Mouse (Mus musculus) heart, embryonic 13.5 days (tissue): ENCODE results near the gene Atp6v1c2. TPM values are rescaled to one million over a fixed set of nuclear protein-coding genes. Genes with fewer than 3 reads are reported as not detected.

Experiments
- ATAC-seq: fragments of 200-750 bp; cut with Nextera tagmentation; 2 replicates; pipeline ENCODE4 v1.8.0; 2017; ENCODE audit warnings: moderate TSS enrichment; ENCODE audit not compliant: insufficient number of reproducible peaks, low FRiP score, low TSS enrichment; ENCODE audit errors: extremely low read depth
- H3K27ac ChIP-seq: fragments of 300-500 bp; sonication (generic); replicated peaks from 2 replicates; pipeline ENCODE4 v1.5.1; 2015; ENCODE audit warnings: moderate library complexity, mild to moderate bottlenecking, inconsistent platforms
- H3K27me3 ChIP-seq: fragments of 300-500 bp; sonication (generic); replicated peaks from 2 replicates; pipeline ENCODE4 v1.6.1; 2015; ENCODE audit warnings: mild to moderate bottlenecking, inconsistent platforms
- H3K36me3 ChIP-seq: fragments of 300-500 bp; sonication (generic); 2 replicates; pipeline ENCODE4 v1.6.1; 2015; ENCODE audit warnings: mild to moderate bottlenecking, inconsistent platforms
- H3K4me1 ChIP-seq: fragments of 300-500 bp; sonication (generic); 2 replicates; pipeline ENCODE4 v1.6.1; 2015; ENCODE audit warnings: inconsistent platforms
- H3K4me2 ChIP-seq: fragments of 300-500 bp; sonication (generic); 2 replicates; pipeline ENCODE4 v1.6.1; 2015; ENCODE audit warnings: inconsistent platforms, mild to moderate bottlenecking, moderate library complexity
- H3K4me3 ChIP-seq: fragments of 300-500 bp; sonication (generic); 2 replicates; pipeline ENCODE4 v1.5.1; 2015; ENCODE audit warnings: moderate library complexity, mild to moderate bottlenecking, inconsistent platforms
- H3K9ac ChIP-seq: fragments of 300-500 bp; sonication (generic); 2 replicates; pipeline ENCODE4 v1.6.1; 2015; ENCODE audit warnings: inconsistent platforms, mild to moderate bottlenecking, moderate library complexity
- H3K9me3 ChIP-seq: fragments of 300-500 bp; sonication (generic); 2 replicates; pipeline ENCODE4 v1.6.1; 2016; ENCODE audit warnings: inconsistent platforms
- WGBS: fragments of 180-500 bp; shearing (Covaris S2); methylation state at CpG from one replicate; pipeline ENCODE4 v1.1.7; 2015; ENCODE audit warnings: mixed read lengths; 5-methylcytosine and 5-hydroxymethylcytosine counted together
- polyA plus RNA-seq: library from polyadenylated mRNA; unstranded; fragments of >200 nt; fragmentation: Nextera tagmentation; extraction: Ambion mirVana; gene quantifications from 2 replicates; pipeline ENCODE4 v1.2.1, GENCODE M21; 2015

Gene Atp6v1c2
- polyA plus RNA-seq, 1 experiment from 2014 or later: 0.21 TPM

DNA sequence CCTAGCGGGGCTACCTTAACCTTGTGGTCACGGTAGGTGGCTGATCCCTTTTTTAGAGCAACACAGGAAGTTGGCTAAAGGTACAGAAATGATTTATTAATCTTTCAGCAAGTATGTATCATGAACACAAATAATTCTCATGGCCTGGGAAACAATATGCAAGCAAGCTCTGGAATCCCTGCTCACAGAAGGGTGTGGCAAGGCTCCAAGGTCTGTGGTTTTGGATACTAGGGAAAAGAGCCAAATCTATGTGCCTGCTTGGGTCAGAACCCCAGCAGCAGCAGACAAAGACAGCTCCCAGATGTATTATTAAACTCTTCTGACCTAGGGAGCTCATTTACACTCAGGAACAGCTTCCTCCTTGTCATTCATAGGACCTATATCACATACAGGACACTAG lies 40.1 kb downstream of the Atp6v1c2 start:
- H3K4me1 ChIP-seq: peaks cover 17% of the 10 kb centered on the region
- no peak overlapping the region for H3K4me2 ChIP-seq
- H3K9me3 ChIP-seq: no peaks in the 10 kb centered on the region
- H3K9ac ChIP-seq: no peak overlapping the region
- no peak for ATAC-seq
- no peak overlapping the region for H3K4me3 ChIP-seq
- H3K36me3 ChIP-seq: peaks cover 30% of the 10 kb centered on the region
- H3K27ac ChIP-seq: no peak overlapping the region
- H3K27me3 ChIP-seq: no peaks in the 10 kb centered on the region
- 67% methylated on average over 2 of the region's 2 CpGs for WGBS

DNA sequence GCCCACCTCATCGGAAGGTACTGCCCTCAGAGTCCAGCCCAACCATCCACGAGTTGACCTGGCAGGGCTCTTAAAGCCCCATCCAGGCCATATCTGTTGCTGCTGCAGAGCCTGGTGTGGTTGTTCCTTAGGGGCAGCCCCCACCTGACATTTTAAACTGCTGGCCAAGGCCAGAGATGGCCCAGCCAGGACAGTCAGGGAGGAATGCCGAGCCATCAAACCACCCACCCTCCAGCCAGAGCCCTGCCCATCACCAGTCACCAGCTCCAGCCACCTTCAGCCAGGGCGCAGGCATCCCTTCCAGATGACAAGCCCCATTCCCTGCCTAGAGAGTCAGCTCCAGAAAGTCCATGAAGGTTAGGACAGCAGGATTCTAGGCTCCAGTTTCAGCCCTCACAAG lies 40.7 kb downstream of the Atp6v1c2 start:
- 48% methylated on average over 4 of the region's 4 CpGs for WGBS
- Histone ChIP-seq H3K9me3 (no peaks in the 10 kb centered on the region), H3K9ac (no peak overlapping the region), H3K36me3 (peaks cover 35% of the 10 kb centered on the region), H3K4me2 (no peak overlapping the region), H3K4me1 (peaks cover 17% of the 10 kb centered on the region), H3K27ac (no peak overlapping the region), H3K4me3 (no peak overlapping the region), H3K27me3 (no peaks in the 10 kb centered on the region)
- ATAC-seq: no peak

DNA sequence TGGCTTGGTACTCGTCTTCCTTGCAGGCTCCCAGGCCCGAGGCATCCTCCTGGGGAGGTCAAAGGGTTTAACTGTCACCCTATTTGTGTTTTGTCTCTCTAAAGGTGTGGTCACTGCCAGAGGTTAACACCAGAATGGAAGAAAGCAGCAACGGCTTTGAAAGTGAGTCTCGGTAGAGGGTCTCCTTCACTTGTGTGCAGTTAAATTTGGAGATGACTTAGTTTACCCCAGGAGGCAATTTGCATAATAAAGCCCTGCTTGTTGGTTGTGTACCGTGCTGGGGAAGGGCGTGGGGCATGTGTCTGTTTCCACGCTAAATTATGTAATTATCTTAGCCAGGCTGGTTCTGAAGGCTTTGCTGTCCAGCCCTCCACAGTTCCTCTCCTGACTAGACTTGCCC lies 55.3 kb downstream of the Atp6v1c2 start:
- no peak overlapping the region for H3K27ac ChIP-seq
- no peak overlapping the region for H3K4me2 ChIP-seq
- H3K27me3 ChIP-seq: no peaks in the 10 kb centered on the region
- peaks cover 15% of the 10 kb centered on the region for H3K4me1 ChIP-seq
- no peaks in the 10 kb centered on the region for H3K9me3 ChIP-seq
- H3K4me3 ChIP-seq: no peak overlapping the region
- 80% methylated on average over 7 of the region's 7 CpGs for WGBS
- ATAC-seq: no peak
- no peak overlapping the region for H3K9ac ChIP-seq
- H3K36me3 ChIP-seq: peaks cover 96% of the 10 kb centered on the region

DNA sequence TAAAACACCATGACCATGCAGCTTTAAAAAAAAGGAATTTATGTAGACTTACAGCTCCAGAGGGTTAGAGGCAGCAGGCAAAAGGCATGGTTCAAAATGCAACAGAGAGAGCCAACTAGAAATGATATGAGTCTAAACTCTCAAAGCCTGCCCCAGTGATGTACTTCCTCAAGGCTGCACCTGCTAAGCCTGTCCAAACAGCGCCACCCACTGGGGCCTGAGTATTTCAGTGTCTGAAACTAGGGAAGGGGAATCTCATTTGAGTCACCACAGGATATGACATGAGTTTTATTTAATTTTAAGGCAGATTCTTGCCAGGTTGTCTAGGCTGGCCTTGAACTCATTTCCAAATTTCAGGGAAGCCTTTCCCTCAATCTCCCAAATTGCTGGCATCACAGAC lies 57.9 kb downstream of the Atp6v1c2 start:
- 75% methylated on average over 1 of the region's 1 CpGs for WGBS
- no peak for ATAC-seq
- H3K36me3 ChIP-seq: peaks cover 79% of the 10 kb centered on the region
- no peaks in the 10 kb centered on the region for H3K9me3 ChIP-seq
- H3K27ac ChIP-seq: no peak overlapping the region
- no peak overlapping the region for H3K4me2 ChIP-seq
- H3K4me3 ChIP-seq: no peak overlapping the region
- no peaks in the 10 kb centered on the region for H3K27me3 ChIP-seq
- H3K4me1 ChIP-seq: peaks cover 33% of the 10 kb centered on the region
- H3K9ac ChIP-seq: no peak overlapping the region

DNA sequence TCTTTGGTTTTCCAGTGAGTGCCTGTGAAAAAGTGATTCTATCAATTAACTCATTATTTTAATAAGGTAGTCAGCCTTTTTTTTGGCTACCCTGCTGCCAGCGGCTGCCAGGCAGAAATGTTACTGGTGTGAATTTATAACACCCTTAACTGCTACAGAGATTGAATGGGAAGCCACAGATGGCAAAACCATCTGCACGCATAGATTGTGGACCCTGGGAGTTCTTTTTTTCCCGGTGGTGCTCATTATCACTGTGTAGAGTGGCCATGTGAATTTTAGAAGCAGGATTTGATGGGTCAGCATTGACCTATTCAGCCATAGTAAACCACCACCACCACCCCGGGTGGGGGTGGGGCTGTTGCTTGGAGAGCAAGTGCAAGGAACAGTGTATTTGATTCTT lies 61.8 kb downstream of the Atp6v1c2 start:
- H3K9me3 ChIP-seq: no peaks in the 10 kb centered on the region
- peak overlapping the region; percentile 96 for H3K9ac ChIP-seq
- WGBS: 15% methylated on average over 4 of the region's 4 CpGs
- peaks cover 33% of the 10 kb centered on the region for H3K4me1 ChIP-seq
- H3K4me3 ChIP-seq: peak overlapping the region; percentile 86
- H3K27me3 ChIP-seq: no peaks in the 10 kb centered on the region
- H3K36me3 ChIP-seq: peaks cover 41% of the 10 kb centered on the region
- H3K27ac ChIP-seq: peak overlapping the region; percentile 76; the same call in 1 of the 2 replicates
- H3K4me2 ChIP-seq: peak overlapping the region; percentile 80
- no peak for ATAC-seq

DNA sequence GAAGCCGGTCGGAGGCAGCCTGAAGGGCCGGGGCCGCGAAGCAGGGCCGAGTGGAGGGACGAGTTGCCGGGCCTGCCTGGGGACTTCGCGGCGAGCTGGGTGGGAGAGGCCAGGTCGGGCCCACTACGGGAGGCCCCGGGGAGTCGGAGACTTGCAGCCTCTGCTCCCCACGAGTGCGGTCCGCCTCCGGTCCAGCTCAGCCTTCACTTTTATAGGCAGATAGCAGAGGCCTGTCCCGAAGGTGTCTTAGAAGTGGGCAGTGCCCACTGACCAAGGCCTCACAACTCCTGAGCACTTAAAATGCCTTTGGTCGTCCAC lies 62.5 kb downstream of the Atp6v1c2 start:
- peaks cover 31% of the 10 kb centered on the region for H3K4me1 ChIP-seq
- H3K9ac ChIP-seq: peak overlapping the region; percentile 96
- 1% methylated on average over 21 of the region's 21 CpGs for WGBS
- H3K27ac ChIP-seq: peak overlapping the region; percentile 76
- H3K4me3 ChIP-seq: peak overlapping the region; percentile 86
- peak overlapping the region; percentile 80 for H3K4me2 ChIP-seq
- ATAC-seq: peak; percentile 47
- H3K36me3 ChIP-seq: peaks cover 34% of the 10 kb centered on the region
- no peaks in the 10 kb centered on the region for H3K9me3 ChIP-seq
- H3K27me3 ChIP-seq: no peaks in the 10 kb centered on the region

DNA sequence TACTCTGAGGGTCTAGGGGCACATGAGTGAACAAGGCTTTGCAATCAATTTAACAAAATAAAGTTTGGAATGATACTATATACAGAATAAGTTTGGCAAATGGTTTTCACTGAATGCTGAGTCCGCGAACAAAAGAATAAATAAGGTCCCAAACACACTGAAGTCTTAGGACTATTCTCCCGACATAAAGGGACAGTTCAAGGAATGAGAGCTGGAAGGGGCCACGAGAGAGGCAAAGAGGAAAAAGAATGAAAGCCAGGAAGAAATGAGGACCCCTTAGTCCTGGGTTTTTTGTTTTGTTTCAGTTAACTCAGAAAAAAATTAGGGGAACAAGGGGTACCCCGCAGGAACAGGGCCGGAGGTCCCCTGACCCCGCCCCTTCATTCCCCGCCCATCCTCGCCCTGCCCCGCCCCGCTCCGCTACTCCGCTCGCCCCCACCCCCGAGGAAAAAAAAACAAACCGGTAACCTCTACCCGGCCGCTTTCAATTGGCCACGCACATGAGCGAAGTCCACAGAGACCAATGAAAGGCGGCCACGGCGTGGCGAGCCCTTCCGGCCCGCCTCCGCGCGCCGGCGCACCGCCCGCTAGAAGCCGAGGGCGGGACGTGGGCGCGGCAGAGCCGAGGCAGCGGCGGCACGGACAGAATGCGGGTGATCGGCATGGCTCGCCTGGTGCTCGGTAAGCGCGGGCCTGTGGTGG lies 63.0 kb downstream of the Atp6v1c2 start, which contains the start of gene Pdia6:
Pdia6 (plus strand) TSS at position 575 of the 702 bp plus-strand sequence.
- H3K4me2 ChIP-seq: peak within 1 kb of the TSS; percentile 80
- peak within 1 kb of the TSS; percentile 86 for H3K4me3 ChIP-seq
- H3K36me3 ChIP-seq: peaks cover 29% of the 10 kb centered on the region
- H3K4me1 ChIP-seq: peaks cover 26% of the 10 kb centered on the region
- peak; percentile 96 for ATAC-seq
- no peaks in the 10 kb centered on the region for H3K9me3 ChIP-seq
- no peaks in the 10 kb centered on the region for H3K27me3 ChIP-seq
- H3K9ac ChIP-seq: peak within 1 kb of the TSS; percentile 96
- peak within 1 kb of the TSS; percentile 76 for H3K27ac ChIP-seq
- WGBS: 1% methylated on average over 48 of the region's 48 CpGs

DNA sequence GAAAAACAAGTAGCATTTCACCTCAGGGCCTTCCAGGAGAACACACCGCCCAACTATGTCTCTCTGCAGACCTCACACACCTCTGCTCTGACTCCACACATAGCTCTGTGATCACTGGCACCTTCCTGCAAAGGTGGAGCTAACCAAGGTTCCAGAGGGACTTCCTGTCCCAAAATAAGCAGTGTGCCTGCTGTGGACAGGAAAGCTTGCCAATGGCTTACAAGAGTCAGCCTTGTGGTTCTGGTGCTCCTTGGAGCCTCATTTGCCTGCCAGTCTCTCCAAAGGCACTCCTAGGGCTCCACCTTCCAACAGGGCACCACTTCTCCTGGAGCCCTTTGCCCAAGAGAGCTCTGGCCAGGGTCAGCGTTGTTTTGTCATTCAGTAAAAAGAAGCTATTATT lies 64.3 kb downstream of the Atp6v1c2 start:
- H3K27ac ChIP-seq: no peak overlapping the region
- no peak overlapping the region for H3K9ac ChIP-seq
- no peaks in the 10 kb centered on the region for H3K9me3 ChIP-seq
- no peak for ATAC-seq
- no peaks in the 10 kb centered on the region for H3K27me3 ChIP-seq
- WGBS: 77% methylated on average over 2 of the region's 2 CpGs
- H3K4me2 ChIP-seq: no peak overlapping the region
- peaks cover 17% of the 10 kb centered on the region for H3K36me3 ChIP-seq
- H3K4me3 ChIP-seq: no peak overlapping the region
- H3K4me1 ChIP-seq: peaks cover 25% of the 10 kb centered on the region

DNA sequence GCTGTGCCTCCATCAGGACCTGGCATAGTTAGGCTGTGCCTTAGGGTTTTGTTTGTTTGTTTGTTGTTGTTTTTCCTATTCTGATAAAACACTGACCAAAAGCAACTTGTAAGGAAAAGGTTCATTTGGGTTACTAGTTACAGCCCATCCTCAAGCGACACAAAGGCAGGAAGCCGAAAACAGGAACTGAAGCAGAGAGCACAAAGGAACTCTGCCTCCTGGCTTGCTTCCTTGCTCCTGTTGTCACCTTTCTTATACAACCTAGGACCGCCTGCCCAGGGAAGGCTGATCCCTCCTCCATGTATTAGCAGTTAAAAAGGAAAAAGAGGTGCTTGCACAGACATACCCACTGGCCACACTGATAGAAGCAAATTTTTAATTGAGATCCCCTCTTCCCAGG lies 65.3 kb downstream of the Atp6v1c2 start:
- H3K4me1 ChIP-seq: peaks cover 18% of the 10 kb centered on the region
- no peaks in the 10 kb centered on the region for H3K27me3 ChIP-seq
- peaks cover 9% of the 10 kb centered on the region for H3K36me3 ChIP-seq
- no peak for ATAC-seq
- no peak overlapping the region for H3K4me3 ChIP-seq
- H3K9me3 ChIP-seq: no peaks in the 10 kb centered on the region
- 65% methylated on average over 3 of the region's 3 CpGs for WGBS
- H3K27ac ChIP-seq: no peak overlapping the region
- H3K9ac ChIP-seq: no peak overlapping the region
- no peak overlapping the region for H3K4me2 ChIP-seq

DNA sequence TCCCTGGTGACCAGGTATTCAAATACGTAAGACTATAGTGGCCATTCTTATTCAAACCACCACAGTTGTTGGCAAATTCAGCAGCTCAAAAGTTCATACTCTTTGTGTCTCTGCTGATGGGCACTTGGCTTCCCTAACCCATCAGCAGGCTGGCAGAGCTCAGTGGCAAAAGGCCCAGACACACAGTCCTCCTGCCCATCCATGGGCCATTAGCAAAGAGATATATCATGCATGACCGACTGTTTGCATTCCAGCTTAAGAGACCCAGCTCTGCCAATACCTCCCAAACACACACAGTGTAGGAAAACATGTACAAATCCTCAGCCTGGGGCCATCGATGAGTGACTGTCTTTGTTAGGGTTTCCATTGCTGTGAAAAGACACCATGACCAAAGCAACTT lies 68.2 kb downstream of the Atp6v1c2 start:
- Histone ChIP-seq H3K4me1 (no peaks in the 10 kb centered on the region), H3K9me3 (no peaks in the 10 kb centered on the region), H3K27ac (no peak overlapping the region), H3K4me3 (no peak overlapping the region), H3K4me2 (no peak overlapping the region), H3K27me3 (no peaks in the 10 kb centered on the region), H3K36me3 (no peaks in the 10 kb centered on the region), H3K9ac (no peak overlapping the region)
- 81% methylated on average over 3 of the region's 3 CpGs for WGBS
- no peak for ATAC-seq

DNA sequence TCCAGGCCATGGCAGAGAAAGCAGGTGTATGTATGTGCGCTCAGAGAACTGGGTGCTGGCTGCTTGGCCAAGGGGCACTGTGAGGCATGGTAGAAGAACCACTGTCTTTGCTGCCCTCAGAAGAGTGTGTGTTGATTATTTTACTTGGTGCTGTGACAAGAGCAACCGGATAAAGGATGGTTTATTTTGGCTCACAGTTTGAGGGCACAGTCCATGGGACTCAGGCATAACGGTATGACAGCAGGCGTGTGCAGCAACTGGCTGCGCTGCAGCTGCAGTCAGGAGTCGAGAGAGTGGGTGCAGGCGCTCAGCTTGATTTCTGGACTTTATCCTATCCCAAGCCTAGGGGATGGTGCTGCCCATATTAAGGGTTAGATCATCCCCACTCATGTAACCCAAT lies 70.7 kb downstream of the Atp6v1c2 start:
- no peak overlapping the region for H3K4me3 ChIP-seq
- H3K9ac ChIP-seq: no peak overlapping the region
- peaks cover 15% of the 10 kb centered on the region; the same call in 1 of the 2 replicates for H3K27me3 ChIP-seq
- ATAC-seq: no peak
- peaks cover 10% of the 10 kb centered on the region for H3K4me1 ChIP-seq
- H3K9me3 ChIP-seq: no peaks in the 10 kb centered on the region
- H3K4me2 ChIP-seq: no peak overlapping the region
- 69% methylated on average over 7 of the region's 7 CpGs for WGBS
- no peaks in the 10 kb centered on the region for H3K36me3 ChIP-seq
- no peak overlapping the region for H3K27ac ChIP-seq

DNA sequence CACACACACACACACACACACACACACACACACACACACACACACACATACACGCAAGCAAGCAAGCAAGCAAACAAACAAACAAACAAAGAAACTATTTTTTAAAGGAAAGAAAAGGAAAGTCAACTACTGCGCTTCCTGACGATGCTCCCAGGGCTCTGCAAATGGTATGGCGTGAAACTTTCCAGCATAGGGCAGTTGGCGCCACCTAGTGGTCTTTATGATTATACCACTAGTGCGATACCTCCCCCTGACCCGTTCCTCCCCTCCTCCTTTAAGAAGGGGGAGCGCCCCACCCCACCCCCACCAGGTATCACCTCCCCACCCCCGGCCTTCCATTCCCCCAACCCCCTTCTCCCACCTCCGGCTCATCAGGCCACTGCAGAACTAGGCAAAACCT lies 72.3 kb downstream of the Atp6v1c2 start:
- Histone ChIP-seq H3K4me2 (no peak overlapping the region), H3K9me3 (no peaks in the 10 kb centered on the region)

More for the DNA sequence above, 72.3 kb downstream of the Atp6v1c2 start:
- H3K27ac ChIP-seq: no peak overlapping the region
- peaks cover 18% of the 10 kb centered on the region; the same call in 1 of the 2 replicates for H3K27me3 ChIP-seq
- H3K4me1 ChIP-seq: peaks cover 13% of the 10 kb centered on the region
- H3K36me3 ChIP-seq: no peaks in the 10 kb centered on the region
- 10% methylated on average over 7 of the region's 10 CpGs for WGBS
- H3K9ac ChIP-seq: no peak overlapping the region
- ATAC-seq: peak; percentile 24; the same call in 1 of the 2 replicates
- no peak overlapping the region for H3K4me3 ChIP-seq
